Mouse (Mus musculus) cortical plate, adult 2 months (tissue): ENCODE measurements around the gene Fyttd1.

Source experiments
- CTCF ChIP-seq: fragments of 200-500 bp; IDR thresholded peaks from 2 replicates; pipeline ENCODE4 v1.5.1; 2011; ENCODE audit warnings: mild to moderate bottlenecking, control low read depth, low read length; ENCODE audit not compliant: insufficient read depth; ENCODE audit errors: extremely low read depth
- POLR2A ChIP-seq: fragments of 200-500 bp; IDR thresholded peaks from 2 replicates; pipeline ENCODE4 v1.6.1; 2011; ENCODE audit warnings: mild to moderate bottlenecking, low read length, control low read depth; ENCODE audit not compliant: insufficient read depth; ENCODE audit errors: extremely low read depth

- TF ChIP-seq POLR2A (no peak), CTCF (no peak)
These were observed 38.2 kb downstream of the Fyttd1 start for GRCm38 (mm10) chr16:32915292-32916068.
